9 mouse cellular contexts compared by ENCODE assay signal in the genomic region with DNA sequence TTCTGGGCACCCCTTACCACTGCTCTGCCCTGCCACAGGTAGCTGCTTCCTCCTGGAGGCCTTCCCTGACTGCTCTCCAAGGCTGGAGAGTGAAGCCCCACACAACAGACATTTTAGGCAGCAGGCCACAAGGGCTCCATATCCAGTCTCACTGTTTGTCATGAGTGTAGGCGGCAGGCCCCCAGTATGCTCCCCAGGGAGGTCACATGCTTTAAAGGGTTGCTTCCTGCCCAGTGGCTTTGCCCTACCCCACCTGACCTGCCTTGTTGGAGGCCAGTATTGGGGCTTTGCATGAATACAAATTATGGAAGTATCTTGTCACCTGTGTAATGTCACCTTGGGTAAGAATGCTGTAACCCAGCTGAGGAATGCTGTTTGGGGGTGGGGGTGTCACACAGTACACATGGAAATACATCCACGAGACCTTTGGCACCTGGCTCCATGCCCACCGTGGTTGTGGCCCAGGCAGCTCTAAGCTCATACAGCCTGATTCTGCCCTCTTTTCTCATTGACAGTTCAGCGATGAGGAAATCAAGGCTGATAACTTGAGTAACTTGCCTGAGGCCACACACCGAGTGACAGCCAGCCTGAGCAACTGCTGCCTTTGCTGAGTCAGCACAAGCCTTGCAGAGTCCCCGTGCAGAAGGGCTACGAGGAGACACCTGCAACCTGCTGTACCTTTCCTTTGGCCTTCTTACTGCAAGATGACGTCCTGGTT. TPM values are rescaled to one million over a fixed set of nuclear protein-coding genes. Genes with fewer than 3 reads are reported as not detected.
DNase-seq lines count a peak whose midpoint lies in the region; ATAC-seq lines count a peak whose summit lies in the region.
"Had no signal": no experiment of that assay in that cellular context is flagged by ENCODE, and none has a peak within 500 bp of the region (broad histone marks: within the 10 kb centered on the region; RNA-seq: fewer than 3 reads in every experiment).

Gene Dok3, minus strand, starts transcription at position 99 of the 718 bp plus-strand sequence.

- 83% methylated on average over 8 of the region's 8 CpGs for WGBS in heart, embryonic 10.5 days
- 49% methylated on average over 8 of the region's 8 CpGs for WGBS in liver, embryonic 13.5 days (ENCODE audit: insufficient replicate concordance)

- H3K4me1 ChIP-seq in heart, embryonic 10.5 days: no peaks in the 10 kb centered on the region; the same call in 1 of the 2 replicates
- H3K4me1 ChIP-seq in liver, embryonic 13.5 days (replicated peaks): peaks cover 46% of the 10 kb centered on the region

- peak; percentile 93 for DNase-seq in heart, adult 11 months
- DNase-seq in heart, embryonic 10.5 days (ENCODE audit: low spot score): no peak
- peak; percentile 39 for DNase-seq in lung, postnatal 25 days (ENCODE audit: low spot score)
- no peak for DNase-seq in lung, postnatal 14 days
- no peak for DNase-seq in liver, embryonic 13.5 days
- peak; percentile 70 to 79 for DNase-seq in spleen, postnatal 4 days (ENCODE audit: low spot score in 2 of 2)
- no peak for DNase-seq in cerebellum, adult 18-20 months
- no peak for DNase-seq in cerebellum, postnatal 4 days (ENCODE audit: low spot score in 2 of 2)

- peak within 1 kb of the TSS; percentile 22; the same call in 1 of the 2 replicates for H3K9ac ChIP-seq in liver, embryonic 13.5 days

- no peak within 1 kb of the TSS for H3K4me3 ChIP-seq in heart, embryonic 10.5 days
- H3K4me3 ChIP-seq in liver, embryonic 13.5 days (replicated peaks): peak within 1 kb of the TSS; percentile 7; the same call in 1 of the 2 replicates

- H3K4me2 ChIP-seq in liver, embryonic 13.5 days: peak within 1 kb of the TSS; percentile 31

- no peaks in the 10 kb centered on the region for H3K9me3 ChIP-seq in heart, embryonic 10.5 days
- H3K9me3 ChIP-seq in liver, embryonic 13.5 days (replicated peaks): no peaks in the 10 kb centered on the region

- H3K27ac ChIP-seq in heart, embryonic 10.5 days: no peak within 1 kb of the TSS
- H3K27ac ChIP-seq in liver, embryonic 13.5 days: peak within 1 kb of the TSS; percentile 73

- no peak for ATAC-seq in liver, embryonic 13.5 days (ENCODE audit: low read depth)
- ATAC-seq: forebrain, embryonic 14.5 days had no signal

- H3K36me3 ChIP-seq in heart, embryonic 10.5 days: peaks cover 56% of the 10 kb centered on the region
- H3K36me3 ChIP-seq in liver, embryonic 13.5 days: peaks cover 51% of the 10 kb centered on the region

- H3K27me3 ChIP-seq in heart, embryonic 10.5 days (ENCODE audit: insufficient read depth, poor library complexity, severe bottlenecking): no peaks in the 10 kb centered on the region
- no peaks in the 10 kb centered on the region for H3K27me3 ChIP-seq in liver, embryonic 13.5 days

RNA-seq across cellular contexts. Expression of gene Dok3, which starts in this region (rescaled TPM):
- 0.57 and 2.4 TPM in 2 replicates for polyA plus RNA-seq in heart, embryonic 10.5 days (2016; fragmentation: Nextera tagmentation; extraction: Ambion mirVana)
- 3.4 and 3.8 TPM in 2 replicates for polyA plus RNA-seq in liver, embryonic 13.5 days (2015; fragmentation: Nextera tagmentation; extraction: Ambion mirVana)

Comparison
In these comparisons a context has a peak if more than half of its experiments do, and no peak if none do; other contexts are left out.
1. DNase-seq: peak in heart, adult 11 months (single experiment), lung, postnatal 25 days (single experiment) and spleen, postnatal 4 days (2 of 2); none in heart, embryonic 10.5 days (single experiment), lung, postnatal 14 days (single experiment), liver, embryonic 13.5 days (single experiment), cerebellum, adult 18-20 months (0 of 2) and cerebellum, postnatal 4 days (0 of 2).